Mouse (Mus musculus) fat pad, adult 2 months (tissue): ENCODE results near the gene Zbtb8os.

Experiments
- DNase-seq: peaks from one replicate; pipeline ENCODE4 v3.0.0-alpha.2; 2011; ENCODE audit warnings: low read depth, low spot score; ENCODE audit errors: extremely low read depth

Zbtb8os gene

DNA sequence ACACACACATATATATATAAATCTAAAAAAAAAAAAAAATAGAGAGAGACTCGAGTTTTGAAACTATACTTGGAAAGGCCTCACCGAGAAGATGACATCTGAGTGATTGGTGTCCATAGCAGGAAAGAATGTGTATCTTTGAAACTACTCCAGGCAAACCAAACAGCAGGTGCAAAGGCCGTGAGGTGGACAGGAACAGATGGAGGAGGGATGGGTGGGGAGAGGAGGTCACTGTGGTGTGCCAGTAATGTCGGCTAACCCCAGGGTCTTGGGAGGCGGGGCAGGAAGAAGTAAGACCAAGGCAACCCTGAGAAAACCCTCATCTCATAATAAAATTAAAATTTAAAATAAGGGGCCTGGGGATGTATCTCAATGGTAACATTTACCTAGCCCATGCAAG is 40.3 kb downstream of the Zbtb8os start:
- no peak for DNase-seq

DNA sequence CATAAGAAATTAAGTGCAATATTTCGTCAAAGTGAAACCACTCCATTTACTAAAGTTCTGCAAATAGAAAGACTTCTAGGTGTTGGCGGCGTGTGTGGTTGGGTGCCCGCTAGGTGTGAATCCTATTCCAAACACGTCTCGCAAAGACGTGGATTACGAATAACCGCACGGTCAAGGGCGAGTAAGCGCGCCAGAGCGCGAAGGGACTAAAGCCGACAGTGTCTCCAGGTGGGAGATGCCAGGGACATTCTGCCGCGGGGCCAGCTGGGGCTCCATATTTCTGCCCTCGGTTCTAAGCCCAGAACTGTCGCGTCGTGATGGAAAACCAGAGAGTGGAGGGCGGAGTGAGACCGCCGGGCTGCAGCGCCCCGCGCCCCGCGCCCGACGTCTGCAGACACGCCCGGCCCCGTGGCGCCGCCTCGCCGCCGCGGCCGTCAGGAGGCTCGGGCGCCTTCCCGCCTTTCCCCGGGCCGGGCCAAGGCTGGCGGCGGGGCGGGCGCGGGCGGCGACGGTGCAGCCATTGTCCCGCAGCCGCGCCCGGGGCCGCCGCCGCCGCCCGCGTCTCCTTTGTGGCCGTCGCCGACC is 41.6 kb downstream of the Zbtb8os start:
- no peak for DNase-seq

- no peak for DNase-seq
These were observed 42.3 kb downstream of the Zbtb8os start, which contains the start of gene Zbtb8a for GRCm38 (mm10) chr4:129377601-129378390. Zbtb8a (minus strand) TSS chr4:129378116.

GRCm38 (mm10) chr4:129379805-129380204 is 44.3 kb downstream of the Zbtb8os start:
- no peak for DNase-seq

DNA sequence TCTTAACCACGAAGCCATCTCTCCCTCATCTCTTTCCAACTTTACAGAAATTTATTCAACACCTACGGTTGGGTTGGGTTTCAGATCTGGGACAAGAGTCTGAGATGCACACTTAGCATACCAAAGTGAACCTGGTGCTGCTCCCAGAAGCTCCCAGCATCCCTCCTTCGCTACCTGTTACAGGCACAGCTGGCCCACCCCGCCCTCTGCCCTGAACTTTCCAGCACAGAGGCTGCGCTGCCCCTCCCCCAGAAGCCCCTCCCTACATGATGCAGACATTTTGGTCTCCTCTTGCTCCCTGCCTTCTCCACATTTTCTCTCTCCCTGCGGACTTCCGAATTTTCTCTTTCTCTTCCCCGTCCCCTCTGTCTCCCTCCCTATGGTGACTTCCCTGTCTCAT is 45.7 kb downstream of the Zbtb8os start:
- no peak for DNase-seq

GRCm38 (mm10) chr4:129382029-129382428 is 46.5 kb downstream of the Zbtb8os start:
- no peak for DNase-seq

DNA sequence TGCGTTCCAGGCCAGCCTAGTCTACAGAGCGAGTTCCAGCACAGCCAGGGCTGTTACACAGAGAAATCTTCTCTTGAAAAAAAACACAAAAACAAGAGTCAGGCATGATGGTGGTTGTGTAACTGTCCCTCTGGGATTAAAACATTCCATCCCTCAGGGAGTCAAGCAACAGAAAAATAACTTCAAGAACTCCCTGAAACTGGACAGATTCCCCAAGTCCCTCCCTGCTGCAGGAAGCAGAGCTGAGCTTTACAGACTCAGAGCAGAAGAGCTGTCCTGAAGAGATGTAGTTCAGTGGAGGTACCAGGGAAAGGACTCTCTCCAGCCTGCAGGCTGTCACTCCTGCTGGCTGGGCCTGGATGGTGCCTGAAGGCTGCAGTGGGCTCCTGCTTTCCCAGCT is 47.0 kb downstream of the Zbtb8os start:
- DNase-seq, result no peak

GRCm38 (mm10) chr4:129383586-129383985 is 48.1 kb downstream of the Zbtb8os start:
- DNase-seq, result no peak

DNA sequence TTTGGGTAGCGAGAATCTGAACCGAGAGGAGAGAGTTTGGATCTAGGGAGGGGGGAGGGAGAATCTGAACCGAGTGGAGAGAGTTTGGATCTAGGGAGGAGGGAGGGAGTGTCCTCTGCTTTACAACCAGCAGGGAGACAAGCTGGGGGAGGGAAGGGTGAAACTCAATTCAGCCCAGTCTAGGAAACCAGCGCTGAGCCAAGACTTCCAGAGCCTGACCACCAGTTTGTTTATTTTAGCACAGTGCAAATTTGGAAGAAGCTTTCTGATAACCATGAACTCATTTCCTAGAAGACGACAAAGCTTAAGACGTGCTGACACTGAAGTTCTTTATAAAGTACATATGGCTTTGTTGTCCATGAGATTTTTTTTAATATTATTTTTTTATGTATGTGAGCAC is 48.9 kb downstream of the Zbtb8os start:
- no peak for DNase-seq

DNA sequence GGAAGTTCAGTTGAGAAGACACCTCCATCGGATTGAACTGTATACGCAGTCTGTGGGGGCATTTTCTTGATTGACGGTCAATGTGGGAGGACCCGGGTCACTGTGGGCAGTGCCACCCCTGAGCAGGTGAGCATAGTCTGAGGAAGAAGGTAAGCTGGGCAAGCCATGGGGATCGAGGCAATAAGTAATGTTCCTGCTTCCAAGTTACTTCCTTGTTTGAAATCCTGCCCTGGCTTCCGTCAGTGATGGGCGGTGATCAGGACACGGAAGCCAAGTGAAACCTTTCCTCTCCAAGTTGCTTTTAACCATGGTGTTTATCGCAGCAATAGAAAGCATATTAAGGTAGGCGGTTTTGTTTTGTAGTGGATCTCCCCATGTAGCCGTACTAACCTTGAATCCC is 50.2 kb downstream of the Zbtb8os start:
- no peak for DNase-seq

- no peak for DNase-seq
These were observed 50.9 kb downstream of the Zbtb8os start for GRCm38 (mm10) chr4:129386269-129386946.

DNA sequence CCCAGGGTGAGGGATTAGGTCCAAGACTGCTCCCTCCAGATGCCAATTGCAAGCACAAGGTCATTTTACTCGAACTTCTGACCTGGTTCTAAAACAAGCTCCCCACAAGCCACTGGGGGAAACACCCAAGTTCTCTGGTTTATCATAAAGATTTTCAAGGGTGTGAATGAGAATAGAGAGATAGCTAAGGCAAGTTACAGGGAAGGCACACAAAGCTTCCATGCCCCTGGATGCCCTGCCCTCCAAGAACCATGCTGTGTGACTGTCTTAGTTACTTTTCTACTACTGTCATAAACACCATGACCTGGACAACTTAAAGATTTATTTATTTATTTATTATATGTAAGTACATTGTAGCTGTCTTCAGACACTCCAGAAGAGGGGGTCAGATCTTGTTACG is 51.5 kb downstream of the Zbtb8os start:
- no peak for DNase-seq

- no peak for DNase-seq
These were observed 52.9 kb downstream of the Zbtb8os start for GRCm38 (mm10) chr4:129388404-129388803.

DNA sequence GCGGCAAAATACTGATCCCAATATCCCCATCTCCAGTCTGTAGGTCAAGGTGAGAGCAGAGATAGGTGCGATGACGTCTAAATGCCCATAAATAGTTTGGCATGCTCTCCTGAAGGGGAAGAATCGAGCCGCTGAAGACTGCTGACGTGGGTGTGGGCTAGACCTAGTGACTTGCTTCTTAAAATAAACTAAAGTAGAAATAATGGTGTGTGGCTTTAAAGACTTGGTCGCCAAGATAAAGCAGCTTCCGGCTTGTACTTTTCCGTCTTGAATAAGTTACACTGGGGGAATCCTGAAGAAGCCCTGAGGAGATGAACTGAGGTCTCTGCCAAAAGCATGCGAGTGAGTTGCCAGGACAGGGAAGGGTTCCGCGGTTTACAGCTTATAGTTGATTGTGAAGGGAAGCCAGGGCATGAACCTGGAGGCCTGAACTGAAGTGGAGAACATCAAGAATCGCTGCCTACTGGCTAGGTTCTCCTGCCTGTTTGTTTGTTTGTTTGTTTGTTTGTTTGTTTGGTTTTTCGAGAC is 54.8 kb downstream of the Zbtb8os start:
- peak; percentile 46 for DNase-seq

DNA sequence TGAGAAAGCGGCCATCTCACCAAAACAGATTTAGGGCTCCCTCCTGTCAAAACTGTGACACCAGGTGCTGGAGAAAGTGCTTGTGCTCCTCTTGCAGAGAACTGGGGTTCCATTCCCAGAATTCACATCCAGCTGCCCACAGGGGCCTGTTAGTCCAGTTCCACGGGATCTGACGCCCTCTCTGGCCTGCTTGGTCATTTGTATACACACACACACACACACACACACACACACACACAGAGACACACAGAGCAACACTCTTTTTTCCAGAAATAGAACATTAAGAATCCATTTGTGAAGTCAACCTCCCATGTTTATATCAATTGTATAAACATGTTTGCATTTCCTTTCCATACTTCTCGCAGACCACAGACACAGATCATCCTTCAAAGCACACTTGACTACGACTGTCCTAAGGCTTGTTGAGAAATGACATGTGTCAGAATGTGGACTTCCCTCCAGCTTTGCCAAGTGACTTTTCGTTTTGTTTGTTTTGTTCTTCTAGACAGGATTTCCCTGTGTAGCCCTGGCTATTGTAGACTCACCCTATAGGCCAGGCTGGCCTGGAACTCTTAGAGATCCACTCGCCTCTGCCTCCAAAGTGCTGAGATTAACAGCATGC is 55.6 kb downstream of the Zbtb8os start:
- no peak for DNase-seq

GRCm38 (mm10) chr4:129394089-129394870 is 58.8 kb downstream of the Zbtb8os start:
- DNase-seq, result no peak

- DNase-seq, result no peak
These were observed 61.5 kb downstream of the Zbtb8os start for GRCm38 (mm10) chr4:129396960-129397359.

- no peak for DNase-seq
These were observed 64.3 kb downstream of the Zbtb8os start for GRCm38 (mm10) chr4:129399813-129400212.
